Mouse (Mus musculus) bone marrow, adult 2 months (tissue): ENCODE results near the gene Sema3c. TPM values are rescaled to one million over a fixed set of nuclear protein-coding genes. Genes with fewer than 3 reads are reported as not detected.

Source experiments
- H3K27ac ChIP-seq: fragments of 200-500 bp; 2 replicates; pipeline ENCODE4 v1.5.1; 2012; ENCODE audit warnings: low read depth, mild to moderate bottlenecking, control low read depth, inconsistent platforms, low read length; ENCODE audit not compliant: control insufficient read depth, poor library complexity, insufficient read depth
- H3K4me1 ChIP-seq: fragments of 200-500 bp; 2 replicates; pipeline ENCODE4 v1.6.1; 2011; ENCODE audit warnings: low read length; ENCODE audit not compliant: control insufficient read depth, insufficient read depth
- H3K4me3 ChIP-seq: fragments of 200-500 bp; replicated peaks from 2 replicates; pipeline ENCODE3; 2011; ENCODE audit warnings: mild to moderate bottlenecking, low read depth, low read length, control low read depth; ENCODE audit not compliant: control insufficient read depth
- CTCF ChIP-seq: fragments of 200-500 bp; IDR thresholded peaks from 2 replicates; pipeline ENCODE4 v1.5.1; 2011; ENCODE audit warnings: low read length, control low read depth; ENCODE audit not compliant: control insufficient read depth, insufficient read depth
- POLR2A ChIP-seq: fragments of 200-500 bp; IDR thresholded peaks from 2 replicates; pipeline ENCODE4 v1.6.1; 2011; ENCODE audit warnings: low read depth, mild to moderate bottlenecking, control low read depth, low read length, borderline replicate concordance; ENCODE audit not compliant: control insufficient read depth
- WGBS: fragments of 180-500 bp; shearing (Covaris S2); methylation state at CpG from one replicate; pipeline ENCODE4 v1.1.7; 2018; 5-methylcytosine and 5-hydroxymethylcytosine counted together
- polyA plus RNA-seq: library from polyadenylated mRNA; stranded (reverse); fragments of >200 nt; gene quantifications from 2 replicates; pipeline ENCODE4 v1.2.4, GENCODE M21; 2011; ENCODE audit warnings: low replicate concordance; ENCODE audit not compliant: missing spikeins, insufficient read depth, insufficient read length

The Sema3c gene
- polyA plus RNA-seq, 1 experiment = 2.6 TPM

- Histone ChIP-seq H3K27ac (no peak overlapping the region), H3K4me1 (no peaks in the 10 kb centered on the region), H3K4me3 (no peak overlapping the region)
- 87% methylated on average over 2 of the region's 2 CpGs for WGBS
- TF ChIP-seq POLR2A (no peak), CTCF (no peak)
Measured at GRCm38 (mm10) chr5:17680862-17681261, 106.8 kb downstream of the Sema3c start.

GRCm38 (mm10) chr5:17689121-17689520 lies 115.0 kb downstream of the Sema3c start:
- TF ChIP-seq POLR2A (no peak), CTCF (no peak)
- Histone ChIP-seq H3K4me1 (no peaks in the 10 kb centered on the region), H3K4me3 (no peak overlapping the region), H3K27ac (no peak overlapping the region)
- 71% methylated on average over 2 of the region's 2 CpGs for WGBS

- WGBS = 74% methylated on average over 5 of the region's 5 CpGs
- TF ChIP-seq POLR2A = no peak
- TF ChIP-seq CTCF = no peak
- Histone ChIP-seq H3K4me1 (no peaks in the 10 kb centered on the region), H3K4me3 (no peak overlapping the region), H3K27ac (no peak overlapping the region)
Measured at GRCm38 (mm10) chr5:17689604-17690003, 115.5 kb downstream of the Sema3c start.

DNA sequence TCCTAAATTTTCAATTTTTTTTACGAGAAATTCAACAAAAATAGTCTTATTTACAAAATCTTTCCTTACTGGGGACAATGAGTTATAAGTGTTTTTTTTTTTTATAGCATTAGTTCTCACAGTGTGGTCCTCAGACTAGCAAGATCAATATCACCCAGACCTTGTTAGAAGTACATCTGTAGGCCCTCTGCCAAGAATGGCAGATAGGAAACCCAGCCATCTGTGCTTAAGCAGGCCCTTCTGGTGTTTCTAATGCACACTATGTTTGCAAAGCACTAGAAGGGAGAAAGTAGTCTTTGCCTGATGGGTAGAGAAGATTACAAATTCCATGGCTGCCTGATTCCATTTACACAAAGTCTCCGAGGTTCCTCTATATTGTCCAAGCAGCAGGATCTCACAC lies 121.3 kb downstream of the Sema3c start:
- TF ChIP-seq POLR2A (no peak), CTCF (no peak)
- Histone ChIP-seq H3K27ac (no peak overlapping the region), H3K4me1 (no peaks in the 10 kb centered on the region), H3K4me3 (no peak overlapping the region)
- 68% methylated on average over 2 of the region's 2 CpGs for WGBS

GRCm38 (mm10) chr5:17698905-17699304 lies 124.8 kb downstream of the Sema3c start:
- no peak for TF ChIP-seq POLR2A
- no peak for TF ChIP-seq CTCF
- H3K4me3 ChIP-seq = no peak overlapping the region
- 83% methylated on average over 2 of the region's 2 CpGs for WGBS
- no peaks in the 10 kb centered on the region for H3K4me1 ChIP-seq
- no peak overlapping the region for H3K27ac ChIP-seq

DNA sequence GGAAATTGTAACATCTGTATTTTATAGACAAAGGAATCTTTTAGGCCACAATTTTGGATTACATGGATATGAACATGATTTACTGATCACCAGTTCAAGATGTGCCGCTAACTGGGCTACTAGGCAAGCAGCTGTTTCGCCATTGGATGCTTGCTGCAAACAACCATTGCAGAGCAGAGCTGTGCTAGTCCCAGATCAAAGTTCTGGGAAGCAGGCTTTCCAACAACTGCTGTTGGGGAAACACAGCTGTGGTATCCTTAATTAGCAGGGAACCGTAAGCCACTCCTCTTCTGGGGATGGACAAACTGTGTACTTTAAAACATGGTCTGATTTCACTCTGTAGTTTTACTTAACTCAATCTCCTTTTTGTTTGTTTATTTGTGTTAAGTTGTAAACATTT lies 130.1 kb downstream of the Sema3c start:
- 63% methylated on average over 3 of the region's 3 CpGs for WGBS
- Histone ChIP-seq H3K4me3 (no peak overlapping the region), H3K4me1 (no peaks in the 10 kb centered on the region), H3K27ac (no peak overlapping the region)
- TF ChIP-seq CTCF = no peak

- no peak for TF ChIP-seq CTCF
- TF ChIP-seq POLR2A = no peak
- 64% methylated on average over 3 of the region's 3 CpGs for WGBS
- no peak overlapping the region for H3K27ac ChIP-seq
- no peaks in the 10 kb centered on the region for H3K4me1 ChIP-seq
- no peak overlapping the region for H3K4me3 ChIP-seq
Measured at GRCm38 (mm10) chr5:17707086-17707485, 133.0 kb downstream of the Sema3c start.

DNA sequence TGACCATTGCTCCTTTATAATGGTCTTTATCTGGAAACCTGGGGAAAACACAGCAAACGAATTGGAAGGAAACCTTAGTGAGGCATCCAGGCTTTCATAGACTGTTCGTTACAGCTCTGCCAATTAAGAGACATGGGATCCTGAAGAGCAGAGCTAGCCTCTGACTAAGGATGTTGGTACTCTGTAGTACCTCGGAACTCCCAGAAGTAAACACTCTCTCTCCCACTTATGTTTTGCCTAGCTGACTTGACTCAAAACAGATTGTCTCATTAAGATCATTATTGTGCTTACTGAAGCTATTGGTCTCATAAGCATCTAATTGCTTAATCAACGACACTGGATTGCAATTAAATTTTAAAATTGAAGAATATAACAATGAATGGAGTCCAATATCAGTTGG lies 138.3 kb downstream of the Sema3c start:
- Histone ChIP-seq H3K4me1 (no peaks in the 10 kb centered on the region), H3K27ac (no peak overlapping the region), H3K4me3 (no peak overlapping the region)
- TF ChIP-seq CTCF (no peak), POLR2A (no peak)
- 76% methylated on average over 4 of the region's 4 CpGs for WGBS

DNA sequence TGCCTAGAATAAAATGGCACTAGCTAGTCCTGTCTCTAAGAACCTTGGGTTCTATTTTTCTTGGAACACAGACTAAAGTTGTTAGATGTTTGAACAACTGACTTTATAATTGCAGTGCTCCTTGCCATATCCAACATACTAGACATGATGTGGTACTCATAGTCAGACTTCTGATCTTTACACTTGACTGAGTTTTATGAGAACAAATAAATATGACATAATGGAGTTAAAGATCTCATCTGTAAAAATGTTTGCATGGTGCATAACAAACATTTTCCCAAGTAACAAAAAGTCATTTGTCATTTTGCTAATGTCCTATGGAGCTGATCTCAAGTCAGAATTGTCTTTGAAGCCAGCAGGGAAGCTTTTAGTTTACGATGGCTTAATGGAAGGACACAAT lies 141.1 kb downstream of the Sema3c start:
- Histone ChIP-seq H3K4me3 (no peak overlapping the region), H3K4me1 (no peaks in the 10 kb centered on the region), H3K27ac (no peak overlapping the region)
- TF ChIP-seq CTCF = no peak
- no peak for TF ChIP-seq POLR2A
- 69% methylated on average over 1 of the region's 1 CpGs for WGBS
